Mouse (Mus musculus) intestine, embryonic 15.5 days (tissue): ENCODE data around the gene Sptan1. TPM values are rescaled to one million over a fixed set of nuclear protein-coding genes. Genes with fewer than 3 reads are reported as not detected.
A peak's percentile ranks its signal among the peaks of the same experiment; 100 is the strongest.

Experiments used
- ATAC-seq: fragments of 200-750 bp; cut with Nextera tagmentation; 2 replicates; pipeline ENCODE4 v1.8.0; 2017; ENCODE audit warnings: moderate TSS enrichment, moderate library complexity
- H3K27ac ChIP-seq: fragments of 300-500 bp; sonication (generic); 2 replicates; pipeline ENCODE4 v1.5.1; 2015; ENCODE audit warnings: mild to moderate bottlenecking, inconsistent platforms
- H3K27me3 ChIP-seq: fragments of 300-500 bp; sonication (generic); replicated peaks from 2 replicates; pipeline ENCODE4 v1.6.1; 2015; ENCODE audit warnings: inconsistent platforms
- H3K36me3 ChIP-seq: fragments of 300-500 bp; sonication (generic); 2 replicates; pipeline ENCODE4 v1.6.1; 2015; ENCODE audit warnings: inconsistent platforms
- H3K4me1 ChIP-seq: fragments of 300-500 bp; sonication (generic); replicated peaks from 2 replicates; pipeline ENCODE4 v1.6.1; 2015; ENCODE audit warnings: inconsistent platforms
- H3K4me2 ChIP-seq: fragments of 300-500 bp; sonication (generic); replicated peaks from 2 replicates; pipeline ENCODE4 v1.6.1; 2015; ENCODE audit warnings: mild to moderate bottlenecking, inconsistent platforms
- H3K4me3 ChIP-seq: fragments of 300-500 bp; sonication (generic); replicated peaks from 2 replicates; pipeline ENCODE4 v1.5.1; 2015; ENCODE audit warnings: inconsistent platforms
- H3K9ac ChIP-seq: fragments of 300-500 bp; sonication (generic); 2 replicates; pipeline ENCODE4 v1.6.1; 2015; ENCODE audit warnings: inconsistent platforms
- H3K9me3 ChIP-seq: fragments of 300-500 bp; sonication (generic); 2 replicates; pipeline ENCODE4 v1.6.1; 2016; ENCODE audit warnings: inconsistent platforms
- WGBS: fragments of 180-500 bp; shearing (Covaris S2); methylation state at CpG from one replicate; pipeline ENCODE4 v1.1.7; 2015; 5-methylcytosine and 5-hydroxymethylcytosine counted together
- polyA plus RNA-seq: library from polyadenylated mRNA; unstranded; fragments of >200 nt; fragmentation: Nextera tagmentation; extraction: Ambion mirVana; gene quantifications from 2 replicates; pipeline ENCODE4 v1.2.1, GENCODE M21; 2015

The Sptan1 gene
- 73.3 and 82.9 TPM in 2 replicates for polyA plus RNA-seq

GRCm38 (mm10) chr2:29965250-29965843 is at the start of gene Sptan1:
Gene Sptan1 (plus strand): TSS chr2:29965560.
- Histone ChIP-seq H3K27ac (peak within 1 kb of the TSS; percentile 93), H3K27me3 (no peaks in the 10 kb centered on the region), H3K4me1 (peaks cover 22% of the 10 kb centered on the region), H3K9ac (peak within 1 kb of the TSS; percentile 98), H3K4me2 (peak within 1 kb of the TSS; percentile 70), H3K4me3 (peak within 1 kb of the TSS; percentile 96), H3K9me3 (no peaks in the 10 kb centered on the region), H3K36me3 (no peaks in the 10 kb centered on the region)
- under 1% methylated on average over 82 of the region's 82 CpGs for WGBS
- peak; percentile 99 for ATAC-seq

- Histone ChIP-seq H3K4me3 (no peak overlapping the region), H3K4me2 (no peak overlapping the region), H3K9me3 (no peaks in the 10 kb centered on the region), H3K27ac (no peak overlapping the region), H3K27me3 (no peaks in the 10 kb centered on the region), H3K36me3 (peaks cover 55% of the 10 kb centered on the region), H3K9ac (no peak overlapping the region), H3K4me1 (no peaks in the 10 kb centered on the region)
- 89% methylated on average over 11 of the region's 11 CpGs for WGBS
- ATAC-seq: no peak
Observed at GRCm38 (mm10) chr2:29917621-29918020, 47.7 kb upstream of the Sptan1 start.

- Histone ChIP-seq H3K27me3 (no peaks in the 10 kb centered on the region), H3K4me3 (no peak overlapping the region), H3K4me2 (no peak overlapping the region), H3K27ac (0 out of 2 replicates have a peak overlapping the region, but pooled peaks have one; percentile 0), H3K4me1 (no peaks in the 10 kb centered on the region), H3K36me3 (peaks cover 63% of the 10 kb centered on the region), H3K9me3 (no peaks in the 10 kb centered on the region), H3K9ac (no peak overlapping the region)
- no peak for ATAC-seq
- WGBS: 43% methylated on average over 11 of the region's 11 CpGs
Observed at GRCm38 (mm10) chr2:29922011-29922410, 43.3 kb upstream of the Sptan1 start.

GRCm38 (mm10) chr2:29926542-29926941 is 38.8 kb upstream of the Sptan1 start:
- 85% methylated on average over 5 of the region's 5 CpGs for WGBS
- H3K4me2 ChIP-seq: no peak overlapping the region
- no peak overlapping the region for H3K4me3 ChIP-seq
- no peak overlapping the region for H3K27ac ChIP-seq
- no peak overlapping the region for H3K9ac ChIP-seq
- no peaks in the 10 kb centered on the region for H3K4me1 ChIP-seq
- H3K27me3 ChIP-seq: no peaks in the 10 kb centered on the region
- H3K9me3 ChIP-seq: no peaks in the 10 kb centered on the region
- H3K36me3 ChIP-seq: peaks cover 61% of the 10 kb centered on the region
- no peak for ATAC-seq

GRCm38 (mm10) chr2:29930506-29930905 is 34.9 kb upstream of the Sptan1 start:
- Histone ChIP-seq H3K4me2 (no peak overlapping the region), H3K9me3 (no peaks in the 10 kb centered on the region), H3K27ac (no peak overlapping the region), H3K4me1 (no peaks in the 10 kb centered on the region), H3K36me3 (peaks cover 31% of the 10 kb centered on the region), H3K27me3 (no peaks in the 10 kb centered on the region), H3K9ac (no peak overlapping the region), H3K4me3 (no peak overlapping the region)
- 89% methylated on average over 10 of the region's 10 CpGs for WGBS
- ATAC-seq: no peak

GRCm38 (mm10) chr2:29931194-29931593 is 34.2 kb upstream of the Sptan1 start:
- H3K36me3 ChIP-seq: peaks cover 24% of the 10 kb centered on the region
- no peak overlapping the region for H3K27ac ChIP-seq
- H3K27me3 ChIP-seq: no peaks in the 10 kb centered on the region
- H3K9me3 ChIP-seq: no peaks in the 10 kb centered on the region
- no peak overlapping the region for H3K4me2 ChIP-seq
- 88% methylated on average over 6 of the region's 6 CpGs for WGBS
- peaks cover 4% of the 10 kb centered on the region; the same call in 1 of the 2 replicates for H3K4me1 ChIP-seq
- no peak overlapping the region for H3K4me3 ChIP-seq
- no peak overlapping the region for H3K9ac ChIP-seq
- no peak for ATAC-seq

GRCm38 (mm10) chr2:29934906-29935599 is 30.3 kb upstream of the Sptan1 start, which contains the start of gene Gle1:
Gene Gle1 (plus strand): TSS chr2:29935426.
- 2% methylated on average over 44 of the region's 44 CpGs for WGBS
- H3K4me3 ChIP-seq: peak within 1 kb of the TSS; percentile 98
- peak within 1 kb of the TSS; percentile 67 for H3K9ac ChIP-seq
- H3K4me1 ChIP-seq: peaks cover 5% of the 10 kb centered on the region; the same call in 1 of the 2 replicates
- peak within 1 kb of the TSS; percentile 70 for H3K4me2 ChIP-seq
- peaks cover 11% of the 10 kb centered on the region for H3K36me3 ChIP-seq
- no peaks in the 10 kb centered on the region for H3K27me3 ChIP-seq
- H3K9me3 ChIP-seq: no peaks in the 10 kb centered on the region
- peak within 1 kb of the TSS; percentile 77 for H3K27ac ChIP-seq
- peak; percentile 99 for ATAC-seq

- WGBS: 93% methylated on average over 9 of the region's 9 CpGs
- no peak overlapping the region for H3K27ac ChIP-seq
- H3K4me1 ChIP-seq: peaks cover 5% of the 10 kb centered on the region; the same call in 1 of the 2 replicates
- H3K27me3 ChIP-seq: no peaks in the 10 kb centered on the region
- peaks cover 30% of the 10 kb centered on the region for H3K36me3 ChIP-seq
- no peak overlapping the region for H3K4me2 ChIP-seq
- H3K9ac ChIP-seq: no peak overlapping the region
- ATAC-seq: no peak
- no peaks in the 10 kb centered on the region for H3K9me3 ChIP-seq
- no peak overlapping the region for H3K4me3 ChIP-seq
Observed at GRCm38 (mm10) chr2:29940073-29940472, 25.3 kb upstream of the Sptan1 start.

- H3K27me3 ChIP-seq: no peaks in the 10 kb centered on the region
- peaks cover 30% of the 10 kb centered on the region for H3K36me3 ChIP-seq
- H3K4me1 ChIP-seq: peaks cover 4% of the 10 kb centered on the region; the same call in 1 of the 2 replicates
- H3K4me3 ChIP-seq: no peak overlapping the region
- 93% methylated on average over 7 of the region's 7 CpGs for WGBS
- H3K4me2 ChIP-seq: no peak overlapping the region
- H3K9me3 ChIP-seq: no peaks in the 10 kb centered on the region
- H3K9ac ChIP-seq: no peak overlapping the region
- no peak overlapping the region for H3K27ac ChIP-seq
- no peak for ATAC-seq
Observed at GRCm38 (mm10) chr2:29940826-29941225, 24.5 kb upstream of the Sptan1 start.

GRCm38 (mm10) chr2:29944723-29945122 is 20.6 kb upstream of the Sptan1 start:
- no peak for ATAC-seq
- Histone ChIP-seq H3K4me2 (no peak overlapping the region), H3K4me3 (no peak overlapping the region), H3K9ac (no peak overlapping the region), H3K9me3 (no peaks in the 10 kb centered on the region), H3K36me3 (peaks cover 31% of the 10 kb centered on the region), H3K4me1 (no peaks in the 10 kb centered on the region), H3K27ac (0 out of 2 replicates have a peak overlapping the region, but pooled peaks have one; percentile 22), H3K27me3 (no peaks in the 10 kb centered on the region)
- WGBS: 35% methylated on average over 1 of the region's 1 CpGs

GRCm38 (mm10) chr2:29948896-29949295 is 16.5 kb upstream of the Sptan1 start:
- peaks cover 33% of the 10 kb centered on the region for H3K36me3 ChIP-seq
- no peaks in the 10 kb centered on the region for H3K4me1 ChIP-seq
- H3K4me2 ChIP-seq: no peak overlapping the region
- 93% methylated on average over 5 of the region's 5 CpGs for WGBS
- H3K27me3 ChIP-seq: no peaks in the 10 kb centered on the region
- ATAC-seq: no peak
- H3K9ac ChIP-seq: no peak overlapping the region
- H3K9me3 ChIP-seq: no peaks in the 10 kb centered on the region
- no peak overlapping the region for H3K27ac ChIP-seq
- H3K4me3 ChIP-seq: no peak overlapping the region

- 97% methylated on average over 7 of the region's 7 CpGs for WGBS
- Histone ChIP-seq H3K4me3 (no peak overlapping the region), H3K4me2 (no peak overlapping the region), H3K4me1 (peaks cover 7% of the 10 kb centered on the region), H3K27me3 (no peaks in the 10 kb centered on the region), H3K9ac (no peak overlapping the region), H3K9me3 (no peaks in the 10 kb centered on the region), H3K27ac (no peak overlapping the region), H3K36me3 (peaks cover 11% of the 10 kb centered on the region; the same call in 1 of the 2 replicates)
- no peak for ATAC-seq
Observed at GRCm38 (mm10) chr2:29961246-29961645, 4.1 kb upstream of the Sptan1 start.
